Mouse (Mus musculus) stomach, embryonic 15.5 days (tissue): Measurements from ENCODE around the gene Kazn. TPM values are rescaled to one million over a fixed set of nuclear protein-coding genes. Genes with fewer than 3 reads are reported as not detected.

Experiments
- ATAC-seq: fragments of 200-750 bp; cut with Nextera tagmentation; 2 replicates; pipeline ENCODE4 v1.8.0; 2017; ENCODE audit warnings: low read depth, moderate number of reproducible peaks, moderate TSS enrichment; ENCODE audit not compliant: insufficient read depth, low FRiP score
- H3K27ac ChIP-seq: fragments of 300-500 bp; sonication (generic); 2 replicates; pipeline ENCODE4 v1.5.1; 2015; ENCODE audit warnings: mild to moderate bottlenecking, inconsistent platforms
- H3K27me3 ChIP-seq: fragments of 300-500 bp; sonication (generic); replicated peaks from 2 replicates; pipeline ENCODE4 v1.6.1; 2015; ENCODE audit warnings: inconsistent platforms
- H3K36me3 ChIP-seq: fragments of 300-500 bp; sonication (generic); 2 replicates; pipeline ENCODE4 v1.6.1; 2015; ENCODE audit warnings: inconsistent platforms
- H3K4me1 ChIP-seq: fragments of 300-500 bp; sonication (generic); 2 replicates; pipeline ENCODE4 v1.6.1; 2015; ENCODE audit warnings: inconsistent platforms
- H3K4me2 ChIP-seq: fragments of 300-500 bp; sonication (generic); 2 replicates; pipeline ENCODE4 v1.6.1; 2015; ENCODE audit warnings: mild to moderate bottlenecking, inconsistent platforms
- H3K4me3 ChIP-seq: fragments of 300-500 bp; sonication (generic); replicated peaks from 2 replicates; pipeline ENCODE4 v1.5.1; 2015; ENCODE audit warnings: inconsistent platforms
- H3K9ac ChIP-seq: fragments of 300-500 bp; sonication (generic); 2 replicates; pipeline ENCODE4 v1.6.1; 2015; ENCODE audit warnings: inconsistent platforms
- H3K9me3 ChIP-seq: fragments of 300-500 bp; sonication (generic); 2 replicates; pipeline ENCODE4 v1.6.1; 2016; ENCODE audit warnings: inconsistent platforms
- WGBS: fragments of 180-500 bp; shearing (Covaris S2); methylation state at CpG from one replicate; pipeline ENCODE4 v1.1.7; 2015; 5-methylcytosine and 5-hydroxymethylcytosine counted together
- polyA plus RNA-seq: library from polyadenylated mRNA; unstranded; fragments of >200 nt; fragmentation: Nextera tagmentation; extraction: Ambion mirVana; gene quantifications from 2 replicates; pipeline ENCODE4 v1.2.1, GENCODE M21; 2015

The Kazn gene
- polyA plus RNA-seq, 1 experiment from 2014 or later, result 17.1 TPM

- Histone ChIP-seq H3K36me3 (no peaks in the 10 kb centered on the region), H3K4me2 (peak overlapping the region; percentile 90), H3K9ac (peak overlapping the region; percentile 87), H3K4me1 (peaks cover 35% of the 10 kb centered on the region), H3K27me3 (no peaks in the 10 kb centered on the region), H3K27ac (peak overlapping the region; percentile 80), H3K9me3 (no peaks in the 10 kb centered on the region), H3K4me3 (peak overlapping the region; percentile 74)
- under 1% methylated on average over 68 of the region's 69 CpGs for WGBS
- peak; percentile 63 for ATAC-seq
Observed at GRCm38 (mm10) chr4:142238486-142239239, 538 bp downstream of the Kazn start.

- H3K4me1 ChIP-seq, result peaks cover 35% of the 10 kb centered on the region
- peak overlapping the region; percentile 87 for H3K9ac ChIP-seq
- H3K36me3 ChIP-seq, result no peaks in the 10 kb centered on the region
- H3K27ac ChIP-seq, result peak overlapping the region; percentile 80; the same call in 1 of the 2 replicates
- peak overlapping the region; percentile 74 for H3K4me3 ChIP-seq
- peak overlapping the region; percentile 90 for H3K4me2 ChIP-seq
- H3K27me3 ChIP-seq, result no peaks in the 10 kb centered on the region
- ATAC-seq, result no peak
- WGBS, result 10% methylated on average over 14 of the region's 14 CpGs
- no peaks in the 10 kb centered on the region for H3K9me3 ChIP-seq
Observed at GRCm38 (mm10) chr4:142238041-142238440, 1.2 kb downstream of the Kazn start.

- Histone ChIP-seq H3K4me1 (peaks cover 35% of the 10 kb centered on the region), H3K27ac (no peak overlapping the region), H3K36me3 (no peaks in the 10 kb centered on the region), H3K9ac (no peak overlapping the region), H3K4me2 (0 out of 2 replicates have a peak overlapping the region, but pooled peaks have one; percentile 90), H3K27me3 (no peaks in the 10 kb centered on the region), H3K9me3 (no peaks in the 10 kb centered on the region), H3K4me3 (no peak overlapping the region)
- ATAC-seq, result no peak
- 64% methylated on average over 4 of the region's 4 CpGs for WGBS
Observed at GRCm38 (mm10) chr4:142236681-142237080, 2.5 kb downstream of the Kazn start.

GRCm38 (mm10) chr4:142235426-142235825 lies 3.8 kb downstream of the Kazn start:
- no peak for ATAC-seq
- peaks cover 35% of the 10 kb centered on the region for H3K4me1 ChIP-seq
- no peak overlapping the region for H3K4me3 ChIP-seq
- no peaks in the 10 kb centered on the region for H3K36me3 ChIP-seq
- peak overlapping the region; percentile 35; the same call in 1 of the 2 replicates for H3K27ac ChIP-seq
- H3K27me3 ChIP-seq, result no peaks in the 10 kb centered on the region
- H3K4me2 ChIP-seq, result no peak overlapping the region
- no peak overlapping the region for H3K9ac ChIP-seq
- H3K9me3 ChIP-seq, result no peaks in the 10 kb centered on the region
- 72% methylated on average over 11 of the region's 11 CpGs for WGBS

GRCm38 (mm10) chr4:142234828-142235227 lies 4.4 kb downstream of the Kazn start:
- Histone ChIP-seq H3K4me1 (peaks cover 33% of the 10 kb centered on the region), H3K9ac (no peak overlapping the region), H3K4me2 (no peak overlapping the region), H3K36me3 (no peaks in the 10 kb centered on the region), H3K27me3 (no peaks in the 10 kb centered on the region), H3K27ac (peak overlapping the region; percentile 35; the same call in 1 of the 2 replicates), H3K4me3 (no peak overlapping the region), H3K9me3 (no peaks in the 10 kb centered on the region)
- 76% methylated on average over 9 of the region's 9 CpGs for WGBS
- ATAC-seq, result no peak

- H3K4me1 ChIP-seq, result peaks cover 45% of the 10 kb centered on the region
- H3K4me2 ChIP-seq, result peak overlapping the region; percentile 23
- WGBS, result 39% methylated on average over 13 of the region's 13 CpGs
- no peaks in the 10 kb centered on the region for H3K9me3 ChIP-seq
- ATAC-seq, result peak; percentile 40
- H3K36me3 ChIP-seq, result no peaks in the 10 kb centered on the region
- peak overlapping the region; percentile 86 for H3K27ac ChIP-seq
- no peaks in the 10 kb centered on the region for H3K27me3 ChIP-seq
- no peak overlapping the region for H3K9ac ChIP-seq
- no peak overlapping the region for H3K4me3 ChIP-seq
Observed at GRCm38 (mm10) chr4:142228821-142229575, 10.2 kb downstream of the Kazn start.

GRCm38 (mm10) chr4:142223898-142224645 lies 15.1 kb downstream of the Kazn start:
- whole genome bisulfite sequencing, result 43% methylated on average over 9 of the region's 9 CpGs
- peaks cover 81% of the 10 kb centered on the region for H3K4me1 ChIP-seq
- H3K27me3 ChIP-seq, result no peaks in the 10 kb centered on the region
- peak overlapping the region; percentile 32 for H3K27ac ChIP-seq
- no peak overlapping the region for H3K4me3 ChIP-seq
- no peak for ATAC-seq
- H3K4me2 ChIP-seq, result no peak overlapping the region
- H3K36me3 ChIP-seq, result no peaks in the 10 kb centered on the region
- no peaks in the 10 kb centered on the region for H3K9me3 ChIP-seq
- H3K9ac ChIP-seq, result no peak overlapping the region

- Histone ChIP-seq H3K9me3 (no peaks in the 10 kb centered on the region), H3K4me1 (peaks cover 77% of the 10 kb centered on the region), H3K36me3 (no peaks in the 10 kb centered on the region), H3K9ac (no peak overlapping the region), H3K4me3 (no peak overlapping the region), H3K27ac (peak overlapping the region; percentile 86), H3K4me2 (no peak overlapping the region), H3K27me3 (no peaks in the 10 kb centered on the region)
- ATAC-seq, result peak; percentile 29; the same call in 1 of the 2 replicates
- 58% methylated on average over 1 of the region's 1 CpGs for WGBS
Observed at GRCm38 (mm10) chr4:142222385-142222784, 16.8 kb downstream of the Kazn start.

- 35% methylated on average over 5 of the region's 5 CpGs for WGBS
- Histone ChIP-seq H3K4me3 (no peak overlapping the region), H3K4me1 (peaks cover 77% of the 10 kb centered on the region), H3K36me3 (no peaks in the 10 kb centered on the region), H3K9me3 (no peaks in the 10 kb centered on the region), H3K27ac (peak overlapping the region; percentile 86), H3K27me3 (no peaks in the 10 kb centered on the region), H3K9ac (no peak overlapping the region), H3K4me2 (0 out of 2 replicates have a peak overlapping the region, but pooled peaks have one; percentile 21)
- no peak for ATAC-seq
Observed at GRCm38 (mm10) chr4:142221757-142222072, 17.5 kb downstream of the Kazn start.

- WGBS, result 32% methylated on average over 18 of the region's 18 CpGs
- peak overlapping the region; percentile 21; the same call in 1 of the 2 replicates for H3K4me2 ChIP-seq
- no peaks in the 10 kb centered on the region for H3K36me3 ChIP-seq
- ATAC-seq, result peak; percentile 73
- no peak overlapping the region for H3K4me3 ChIP-seq
- H3K9ac ChIP-seq, result no peak overlapping the region
- H3K9me3 ChIP-seq, result no peaks in the 10 kb centered on the region
- H3K27ac ChIP-seq, result peak overlapping the region; percentile 86
- no peaks in the 10 kb centered on the region for H3K27me3 ChIP-seq
- H3K4me1 ChIP-seq, result peaks cover 77% of the 10 kb centered on the region
Observed at GRCm38 (mm10) chr4:142221025-142221756, 18.0 kb downstream of the Kazn start.

- no peak for ATAC-seq
- Histone ChIP-seq H3K4me3 (no peak overlapping the region), H3K4me2 (no peak overlapping the region), H3K9me3 (no peaks in the 10 kb centered on the region), H3K9ac (no peak overlapping the region), H3K36me3 (no peaks in the 10 kb centered on the region), H3K27me3 (no peaks in the 10 kb centered on the region), H3K4me1 (peaks cover 66% of the 10 kb centered on the region), H3K27ac (no peak overlapping the region)
- 60% methylated on average over 8 of the region's 8 CpGs for WGBS
Observed at GRCm38 (mm10) chr4:142218997-142219396, 20.2 kb downstream of the Kazn start.
